In the genomic region with DNA sequence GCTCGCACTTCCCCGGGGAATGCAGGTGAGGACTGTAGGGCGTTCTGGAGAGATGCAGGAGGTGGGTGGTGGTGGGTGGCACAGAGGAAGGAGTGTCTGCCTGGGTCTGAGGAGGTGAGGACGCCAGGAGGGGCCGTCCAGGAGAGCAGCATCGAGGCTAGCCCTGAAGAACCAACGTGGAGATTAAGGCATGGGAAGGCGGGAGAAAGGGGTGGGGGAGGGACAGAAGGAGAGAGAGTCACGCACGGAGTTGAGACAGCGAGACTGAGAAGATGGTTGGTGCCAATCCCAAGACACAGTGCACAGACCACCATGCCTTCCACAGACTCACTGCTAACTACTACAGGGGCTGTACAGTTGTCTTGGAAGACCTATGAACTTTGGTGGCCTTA, we compare ENCODE assay signal across 8 mouse cellular contexts. TPM values are rescaled to one million over a fixed set of nuclear protein-coding genes. Genes with fewer than 3 reads are reported as not detected.
DNase-seq lines count a peak whose midpoint lies in the region; ATAC-seq and TF ChIP-seq lines count a peak whose summit lies in the region.

No protein-coding gene starts in this region.

- H3K4me1 ChIP-seq in heart, postnatal 0 days (ENCODE audit: control insufficient read depth, insufficient read depth), result no peaks in the 10 kb centered on the region
- peaks cover 6% of the 10 kb centered on the region for H3K4me1 ChIP-seq in bone marrow macrophage, adult 2 months (ENCODE audit: control insufficient read depth, insufficient read depth, low read length)
- no peaks in the 10 kb centered on the region for H3K4me1 ChIP-seq in intestine, embryonic 14.5 days (replicated peaks; ENCODE audit: control insufficient read depth, insufficient read depth, low read length)
- peaks cover 15% of the 10 kb centered on the region for H3K4me1 ChIP-seq in midbrain, embryonic 15.5 days

- H3K4me2 ChIP-seq in heart, postnatal 0 days (ENCODE audit: low read depth, low read length), result peak overlapping the region; percentile 74
- H3K4me2 ChIP-seq in intestine, embryonic 14.5 days (ENCODE audit: low read length), result peak overlapping the region; percentile 74
- peak overlapping the region; percentile 73 for H3K4me2 ChIP-seq in midbrain, embryonic 15.5 days

- H3K4me3 ChIP-seq in heart, postnatal 0 days (ENCODE audit: low read depth, low read length), result peak overlapping the region; percentile 63
- peak overlapping the region; percentile 97 for H3K4me3 ChIP-seq in bone marrow macrophage, adult 2 months (ENCODE audit: insufficient read depth, low read length)
- peak overlapping the region; percentile 38 for H3K4me3 ChIP-seq in intestine, embryonic 14.5 days (ENCODE audit: low read depth, low read length)
- H3K4me3 ChIP-seq in midbrain, embryonic 15.5 days, result peak overlapping the region; percentile 42

- TF ChIP-seq POLR2A in bone marrow macrophage, adult 2 months (IDR thresholded peaks at IDR 0.05; ENCODE audit: borderline replicate concordance, low read depth, low read length), result no peak

- H3K36me3 ChIP-seq in heart, postnatal 0 days (replicated peaks; ENCODE audit: control insufficient read depth, insufficient read depth, low read length), result no peaks in the 10 kb centered on the region
- no peaks in the 10 kb centered on the region for H3K36me3 ChIP-seq in intestine, embryonic 14.5 days (ENCODE audit: control insufficient read depth, insufficient read depth, low read length)
- no peaks in the 10 kb centered on the region for H3K36me3 ChIP-seq in midbrain, embryonic 15.5 days (replicated peaks)

- TF ChIP-seq CTCF in heart, postnatal 0 days (IDR thresholded peaks at IDR 0.05; ENCODE audit: low read depth), result no peak
- TF ChIP-seq CTCF in bone marrow macrophage, adult 2 months (IDR thresholded peaks at IDR 0.05; ENCODE audit: low read depth, low read length), result no peak

- H3K27me3 ChIP-seq in heart, postnatal 0 days (ENCODE audit: control insufficient read depth, insufficient read depth, low read length), result peaks cover 52% of the 10 kb centered on the region
- H3K27me3 ChIP-seq in intestine, embryonic 14.5 days (replicated peaks; ENCODE audit: control insufficient read depth, insufficient read depth, low read length), result peaks cover 62% of the 10 kb centered on the region
- peaks cover 60% of the 10 kb centered on the region for H3K27me3 ChIP-seq in midbrain, embryonic 15.5 days (replicated peaks)

- no peak for TF ChIP-seq EP300 in heart, postnatal 0 days (IDR thresholded peaks at IDR 0.05; ENCODE audit: low read depth)

- no peak overlapping the region for H3K27ac ChIP-seq in heart, postnatal 0 days (ENCODE audit: low read depth)
- peak overlapping the region; percentile 40 for H3K27ac ChIP-seq in bone marrow macrophage, adult 2 months (ENCODE audit: insufficient read depth, low read depth, low read length)
- no peak overlapping the region for H3K27ac ChIP-seq in intestine, embryonic 14.5 days (ENCODE audit: low read depth)
- no peak overlapping the region for H3K27ac ChIP-seq in midbrain, embryonic 15.5 days

- no peaks in the 10 kb centered on the region for H3K9me3 ChIP-seq in heart, postnatal 0 days (replicated peaks; ENCODE audit: control insufficient read depth, low read length)
- H3K9me3 ChIP-seq in intestine, embryonic 14.5 days (ENCODE audit: control insufficient read depth, low read length), result no peaks in the 10 kb centered on the region
- no peaks in the 10 kb centered on the region for H3K9me3 ChIP-seq in midbrain, embryonic 15.5 days

- ATAC-seq in heart, postnatal 0 days (ENCODE audit: insufficient read depth, low read depth), result no peak
- ATAC-seq in intestine, embryonic 14.5 days (replicated peaks; ENCODE audit: low FRiP score, low TSS enrichment, low read depth), result no peak
- no peak for ATAC-seq in midbrain, embryonic 15.5 days (replicated peaks)

- WGBS in heart, postnatal 0 days, result 7% methylated on average over 11 of the region's 11 CpGs
- 7% methylated on average over 11 of the region's 11 CpGs for WGBS in intestine, embryonic 14.5 days
- 6% methylated on average over 11 of the region's 11 CpGs for whole genome bisulfite sequencing in midbrain, embryonic 15.5 days

- no peak for DNase-seq in heart, postnatal 0 days (ENCODE audit: low spot score)
- DNase-seq in heart, adult 9 months (ENCODE audit: low spot score in 2 of 2), result no peak
- no peak for DNase-seq in intestine, embryonic 14.5 days (ENCODE audit: low spot score)
- DNase-seq in urinary bladder, postnatal 14 days (ENCODE audit: low spot score), result no peak
- no peak for DNase-seq in adrenal gland, adult 8-10 months
- no peak for DNase-seq in T-cell, adult 2 months (ENCODE audit: low spot score)

- H3K9ac ChIP-seq in heart, postnatal 0 days (replicated peaks; ENCODE audit: low read depth, low read length), result peak overlapping the region; percentile 55
- peak overlapping the region; percentile 22; the same call in 1 of the 2 replicates for H3K9ac ChIP-seq in intestine, embryonic 14.5 days (ENCODE audit: low read length)
- H3K9ac ChIP-seq in midbrain, embryonic 15.5 days, result no peak overlapping the region

RNA-seq across cellular contexts. Expression of a gene that starts 1.0 kb away (rescaled TPM):
- 9.7 and 11.0 TPM in 2 replicates for total RNA-seq in heart, postnatal 0 days (2014; rRNA removed; ENCODE audit: low replicate concordance)
- 9.4 and 9.9 TPM in 2 replicates for polyA plus RNA-seq in heart, postnatal 0 days (2015; fragmentation: Nextera tagmentation; extraction: Ambion mirVana)
- 201 and 204 TPM in 2 replicates for polyA plus RNA-seq in bone marrow macrophage, adult 2 months (2012; ENCODE audit: insufficient read depth, insufficient read length, missing spikeins)
- 13.7 and 14.0 TPM in 2 replicates for polyA plus RNA-seq in intestine, embryonic 14.5 days (2014; fragmentation: Nextera tagmentation; extraction: Ambion mirVana)
- 4.1 and 4.2 TPM in 2 replicates for polyA plus RNA-seq in midbrain, embryonic 15.5 days (2015; fragmentation: Nextera tagmentation; extraction: Ambion mirVana)
- total RNA-seq in adrenal gland, adult 8-10 months (2022), result 10 to 100 TPM; 30.4 to 41.2 (median 36.4) TPM

RNA-seq across cellular contexts. Expression of a gene that starts 4.8 kb away (rescaled TPM):
- total RNA-seq in heart, postnatal 0 days (2014; rRNA removed; ENCODE audit: low replicate concordance), result 3.3 and 14.5 TPM in 2 replicates
- 7.0 and 7.5 TPM in 2 replicates for polyA plus RNA-seq in heart, postnatal 0 days (2015; fragmentation: Nextera tagmentation; extraction: Ambion mirVana)
- 51.8 and 56.6 TPM in 2 replicates for polyA plus RNA-seq in bone marrow macrophage, adult 2 months (2012; ENCODE audit: insufficient read depth, insufficient read length, missing spikeins)
- polyA plus RNA-seq in intestine, embryonic 14.5 days (2014; fragmentation: Nextera tagmentation; extraction: Ambion mirVana), result 2.2 and 2.5 TPM in 2 replicates
- polyA plus RNA-seq in midbrain, embryonic 15.5 days (2015; fragmentation: Nextera tagmentation; extraction: Ambion mirVana), result 1.7 and 2.2 TPM in 2 replicates
- 10 to 100 TPM; 53.9 to 71.1 (median 67.2) TPM for total RNA-seq in adrenal gland, adult 8-10 months (2022)

RNA-seq across cellular contexts. Expression of a gene that starts 11.0 kb away (rescaled TPM):
- total RNA-seq in heart, postnatal 0 days (2014; rRNA removed; ENCODE audit: low replicate concordance), result 2.9 and 6.3 TPM in 2 replicates
- polyA plus RNA-seq in heart, postnatal 0 days (2015; fragmentation: Nextera tagmentation; extraction: Ambion mirVana), result 2.5 and 3.6 TPM in 2 replicates
- polyA plus RNA-seq in bone marrow macrophage, adult 2 months (2012; ENCODE audit: insufficient read depth, insufficient read length, missing spikeins), result 134 TPM in 2 replicates
- polyA plus RNA-seq in intestine, embryonic 14.5 days (2014; fragmentation: Nextera tagmentation; extraction: Ambion mirVana), result 4.6 and 4.7 TPM in 2 replicates
- 1.5 and 2.0 TPM in 2 replicates for polyA plus RNA-seq in midbrain, embryonic 15.5 days (2015; fragmentation: Nextera tagmentation; extraction: Ambion mirVana)
- total RNA-seq in adrenal gland, adult 8-10 months (2022), result 10 to 100 TPM; 16.7 to 30.6 (median 25.5) TPM

RNA-seq across cellular contexts. Expression of a gene that starts 11.2 kb away (rescaled TPM):
- total RNA-seq in heart, postnatal 0 days (2014; rRNA removed; ENCODE audit: low replicate concordance), result 8.8 and 10.7 TPM in 2 replicates
- polyA plus RNA-seq in heart, postnatal 0 days (2015; fragmentation: Nextera tagmentation; extraction: Ambion mirVana), result 2.7 and 3.7 TPM in 2 replicates
- 56.2 and 60.8 TPM in 2 replicates for polyA plus RNA-seq in bone marrow macrophage, adult 2 months (2012; ENCODE audit: insufficient read depth, insufficient read length, missing spikeins)
- polyA plus RNA-seq in intestine, embryonic 14.5 days (2014; fragmentation: Nextera tagmentation; extraction: Ambion mirVana), result 4.2 and 4.9 TPM in 2 replicates
- polyA plus RNA-seq in midbrain, embryonic 15.5 days (2015; fragmentation: Nextera tagmentation; extraction: Ambion mirVana), result 2.3 and 3.1 TPM in 2 replicates
- 10 to 100 TPM; 19.5 to 22.2 (median 21.3) TPM for total RNA-seq in adrenal gland, adult 8-10 months (2022)

RNA-seq across cellular contexts. Expression of a gene that starts 40.2 kb away (rescaled TPM):
- total RNA-seq in heart, postnatal 0 days (2014; rRNA removed; ENCODE audit: low replicate concordance), result not detected in 2 replicates
- 0.08 and 0.14 TPM in 2 replicates for polyA plus RNA-seq in heart, postnatal 0 days (2015; fragmentation: Nextera tagmentation; extraction: Ambion mirVana)
- polyA plus RNA-seq in bone marrow macrophage, adult 2 months (2012; ENCODE audit: insufficient read depth, insufficient read length, missing spikeins), result 1.9 and 2.0 TPM in 2 replicates
- 0.11 TPM in 1 of 2 replicates, not detected in the other for polyA plus RNA-seq in intestine, embryonic 14.5 days (2014; fragmentation: Nextera tagmentation; extraction: Ambion mirVana)
- polyA plus RNA-seq in midbrain, embryonic 15.5 days (2015; fragmentation: Nextera tagmentation; extraction: Ambion mirVana), result 0.06 and 0.18 TPM in 2 replicates
- total RNA-seq in adrenal gland, adult 8-10 months (2022), result 1 to 10 TPM; 1.3 to 1.8 (median 1.5) TPM

Comparison
In these comparisons a context has a peak if more than half of its experiments do, and no peak if none do; other contexts are left out.
1. H3K4me3 ChIP-seq: peak in every context shown above with its lines; median percentile 97 in bone marrow macrophage, adult 2 months; 63 in heart, postnatal 0 days; 42 in midbrain, embryonic 15.5 days; 38 in intestine, embryonic 14.5 days.
2. RNA of a gene that starts 1.0 kb away (polyA plus RNA-seq): 201 to 204 TPM in bone marrow macrophage, adult 2 months; 13.7 to 14.0 TPM in intestine, embryonic 14.5 days, 9.4 to 9.9 TPM in heart, postnatal 0 days and 4.1 to 4.2 TPM in midbrain, embryonic 15.5 days; every median in the first group is over 10 times any median in the second.
3. RNA of a gene that starts 11.0 kb away (polyA plus RNA-seq): 134 TPM in bone marrow macrophage, adult 2 months; 4.6 to 4.7 TPM in intestine, embryonic 14.5 days, 2.5 to 3.6 TPM in heart, postnatal 0 days and 1.5 to 2.0 TPM in midbrain, embryonic 15.5 days; every median in the first group is over 10 times any median in the second.
4. Peak in every context shown above with its lines, with median percentiles within 50 percentile points of each other: H3K4me2 ChIP-seq.